Comparison of ENCODE assay signal across 8 mouse cellular contexts in genomic region chrX:73637415-73637814, GRCm38 (mm10). TPM values are rescaled to one million over a fixed set of nuclear protein-coding genes. Genes with fewer than 3 reads are reported as not detected.
A peak's percentile ranks its signal among the peaks of the same experiment; 100 is the strongest.
DNase-seq lines count a peak whose midpoint lies in the region; ATAC-seq and TF ChIP-seq lines count a peak whose summit lies in the region.

No protein-coding gene starts in this region.

- no peak for DNase-seq in kidney, adult 2 months
- DNase-seq in embryonic facial prominence, embryonic 10.5 days (ENCODE audit: low spot score) = peak; percentile 47
- peak; percentile 2 for DNase-seq in midbrain, embryonic 14.5 days
- DNase-seq in spleen, postnatal 14 days (ENCODE audit: low spot score in 2 of 2) = no peak
- no peak for DNase-seq in spleen, postnatal 36 days (ENCODE audit: low spot score in 2 of 2)
- no peak for DNase-seq in thymus, postnatal 25 days

- peak overlapping the region; percentile 76 for H3K4me2 ChIP-seq in kidney, embryonic 15.5 days
- H3K4me2 ChIP-seq in hindbrain, embryonic 15.5 days = peak overlapping the region; percentile 74
- peak overlapping the region; percentile 58 for H3K4me2 ChIP-seq in midbrain, embryonic 14.5 days (ENCODE audit: low read length)

- TF ChIP-seq POLR2A in kidney, adult 2 months (IDR thresholded peaks at IDR 0.05; ENCODE audit: low read depth, low read length) = no peak

- H3K36me3 ChIP-seq in kidney, embryonic 15.5 days = no peaks in the 10 kb centered on the region
- H3K36me3 ChIP-seq in kidney, adult 2 months (ENCODE audit: control insufficient read depth, insufficient read depth, low read length) = no peaks in the 10 kb centered on the region
- peaks cover 14% of the 10 kb centered on the region for H3K36me3 ChIP-seq in embryonic facial prominence, embryonic 10.5 days (replicated peaks)
- H3K36me3 ChIP-seq in hindbrain, embryonic 15.5 days = no peaks in the 10 kb centered on the region
- H3K36me3 ChIP-seq in midbrain, embryonic 14.5 days (ENCODE audit: control insufficient read depth, insufficient read depth, low read length) = no peaks in the 10 kb centered on the region

- H3K27me3 ChIP-seq in kidney, embryonic 15.5 days = peaks cover 79% of the 10 kb centered on the region
- no peaks in the 10 kb centered on the region for H3K27me3 ChIP-seq in kidney, adult 2 months (replicated peaks; ENCODE audit: control insufficient read depth, insufficient read depth, low read length)
- peaks cover 100% of the 10 kb centered on the region for H3K27me3 ChIP-seq in embryonic facial prominence, embryonic 10.5 days (replicated peaks; ENCODE audit: low read depth, poor library complexity, severe bottlenecking)
- peaks cover 51% of the 10 kb centered on the region for H3K27me3 ChIP-seq in hindbrain, embryonic 15.5 days
- H3K27me3 ChIP-seq in midbrain, embryonic 14.5 days (ENCODE audit: control insufficient read depth, insufficient read depth, low read length) = peaks cover 18% of the 10 kb centered on the region

- 24% methylated on average over 18 of the region's 19 CpGs for WGBS in kidney, embryonic 15.5 days
- 4% methylated on average over 17 of the region's 19 CpGs for WGBS in kidney, adult 2 months
- 10% methylated on average over 19 of the region's 19 CpGs for WGBS in embryonic facial prominence, embryonic 10.5 days
- 19% methylated on average over 18 of the region's 19 CpGs for WGBS in hindbrain, embryonic 15.5 days
- 21% methylated on average over 19 of the region's 19 CpGs for WGBS in midbrain, embryonic 14.5 days

- H3K9ac ChIP-seq in kidney, embryonic 15.5 days = no peak overlapping the region
- H3K9ac ChIP-seq in hindbrain, embryonic 15.5 days = no peak overlapping the region
- no peak overlapping the region; the same call in 1 of the 2 replicates for H3K9ac ChIP-seq in midbrain, embryonic 14.5 days (replicated peaks; ENCODE audit: low read length)

- TF ChIP-seq CTCF in kidney, adult 2 months (conservative IDR thresholded peaks at IDR 0.05; ENCODE audit: insufficient read depth, insufficient read length, low read depth, low read length) = no peak

- ATAC-seq in kidney, embryonic 15.5 days (replicated peaks; ENCODE audit: low FRiP score) = 0 out of 2 replicates have a peak, but pooled peaks have one; percentile 21
- no peak for ATAC-seq in hindbrain, embryonic 15.5 days (ENCODE audit: low FRiP score, low read depth)
- ATAC-seq in midbrain, embryonic 14.5 days (ENCODE audit: low FRiP score, low TSS enrichment) = no peak

- peaks cover 22% of the 10 kb centered on the region for H3K4me1 ChIP-seq in kidney, embryonic 15.5 days
- H3K4me1 ChIP-seq in kidney, adult 2 months (ENCODE audit: control insufficient read depth, insufficient read depth, low read length) = no peaks in the 10 kb centered on the region
- peaks cover 32% of the 10 kb centered on the region for H3K4me1 ChIP-seq in embryonic facial prominence, embryonic 10.5 days
- H3K4me1 ChIP-seq in hindbrain, embryonic 15.5 days (replicated peaks) = peaks cover 16% of the 10 kb centered on the region
- H3K4me1 ChIP-seq in midbrain, embryonic 14.5 days (ENCODE audit: control insufficient read depth, insufficient read depth, low read length) = no peaks in the 10 kb centered on the region

- H3K9me3 ChIP-seq in kidney, embryonic 15.5 days (replicated peaks) = no peaks in the 10 kb centered on the region
- no peaks in the 10 kb centered on the region for H3K9me3 ChIP-seq in embryonic facial prominence, embryonic 10.5 days
- H3K9me3 ChIP-seq in hindbrain, embryonic 15.5 days = no peaks in the 10 kb centered on the region
- H3K9me3 ChIP-seq in midbrain, embryonic 14.5 days (ENCODE audit: control insufficient read depth, low read length) = no peaks in the 10 kb centered on the region

- H3K4me3 ChIP-seq in kidney, embryonic 15.5 days (replicated peaks) = peak overlapping the region; percentile 39
- H3K4me3 ChIP-seq in kidney, adult 2 months (ENCODE audit: insufficient read depth, low read depth, low read length) = no peak overlapping the region
- peak overlapping the region; percentile 52 for H3K4me3 ChIP-seq in embryonic facial prominence, embryonic 10.5 days
- peak overlapping the region; percentile 37 for H3K4me3 ChIP-seq in hindbrain, embryonic 15.5 days
- H3K4me3 ChIP-seq in midbrain, embryonic 14.5 days (replicated peaks; ENCODE audit: low read depth, low read length) = peak overlapping the region; percentile 32

- no peak overlapping the region for H3K27ac ChIP-seq in kidney, embryonic 15.5 days
- no peak overlapping the region for H3K27ac ChIP-seq in kidney, adult 2 months (ENCODE audit: insufficient read depth, low read depth, low read length)
- peak overlapping the region; percentile 61 for H3K27ac ChIP-seq in embryonic facial prominence, embryonic 10.5 days (replicated peaks)
- H3K27ac ChIP-seq in hindbrain, embryonic 15.5 days (replicated peaks) = no peak overlapping the region
- H3K27ac ChIP-seq in midbrain, embryonic 14.5 days (replicated peaks; ENCODE audit: low read depth, low read length) = no peak overlapping the region

RNA-seq across cellular contexts. Expression of gene Dusp9, which starts 1.8 kb away (rescaled TPM):
- 27.9 and 29.3 TPM in 2 replicates for polyA plus RNA-seq in kidney, embryonic 15.5 days (2015; fragmentation: Nextera tagmentation; extraction: Ambion mirVana)
- 8.4 and 9.2 TPM in 2 replicates for polyA plus RNA-seq in kidney, adult 2 months (2012; rRNA removed)
- polyA plus RNA-seq in embryonic facial prominence, embryonic 10.5 days (2016; fragmentation: Nextera tagmentation; extraction: Ambion mirVana) = 109 and 139 TPM in 2 replicates
- polyA plus RNA-seq in hindbrain, embryonic 15.5 days (2015; fragmentation: Nextera tagmentation; extraction: Ambion mirVana) = 0.82 and 1.0 TPM in 2 replicates
- polyA plus RNA-seq in midbrain, embryonic 14.5 days (2014; fragmentation: Nextera tagmentation; extraction: Ambion mirVana) = 0.22 and 0.31 TPM in 2 replicates

RNA-seq across cellular contexts. Expression of gene Pnck, which starts 22.5 kb away (rescaled TPM):
- polyA plus RNA-seq in kidney, embryonic 15.5 days (2015; fragmentation: Nextera tagmentation; extraction: Ambion mirVana) = 14.5 and 17.3 TPM in 2 replicates
- polyA plus RNA-seq in kidney, adult 2 months (2012; rRNA removed) = 1.3 and 2.3 TPM in 2 replicates
- polyA plus RNA-seq in embryonic facial prominence, embryonic 10.5 days (2016; fragmentation: Nextera tagmentation; extraction: Ambion mirVana) = 6.6 and 7.4 TPM in 2 replicates
- 162 and 175 TPM in 2 replicates for polyA plus RNA-seq in hindbrain, embryonic 15.5 days (2015; fragmentation: Nextera tagmentation; extraction: Ambion mirVana)
- polyA plus RNA-seq in midbrain, embryonic 14.5 days (2014; fragmentation: Nextera tagmentation; extraction: Ambion mirVana) = 138 and 176 TPM in 2 replicates

RNA-seq across cellular contexts. Expression of gene Slc6a8, which starts 35.5 kb away (rescaled TPM):
- polyA plus RNA-seq in kidney, embryonic 15.5 days (2015; fragmentation: Nextera tagmentation; extraction: Ambion mirVana) = 7.1 and 7.9 TPM in 2 replicates
- polyA plus RNA-seq in kidney, adult 2 months (2012; rRNA removed) = 228 and 237 TPM in 2 replicates
- 4.7 and 5.6 TPM in 2 replicates for polyA plus RNA-seq in embryonic facial prominence, embryonic 10.5 days (2016; fragmentation: Nextera tagmentation; extraction: Ambion mirVana)
- polyA plus RNA-seq in hindbrain, embryonic 15.5 days (2015; fragmentation: Nextera tagmentation; extraction: Ambion mirVana) = 6.7 and 7.0 TPM in 2 replicates
- polyA plus RNA-seq in midbrain, embryonic 14.5 days (2014; fragmentation: Nextera tagmentation; extraction: Ambion mirVana) = 8.9 and 9.5 TPM in 2 replicates

Comparison
In these comparisons a context has a peak if more than half of its experiments do, and no peak if none do; other contexts are left out.
1. RNA of gene Slc6a8, which starts 35.5 kb away (polyA plus RNA-seq): 228 to 237 TPM in kidney, adult 2 months; 8.9 to 9.5 TPM in midbrain, embryonic 14.5 days, 7.1 to 7.9 TPM in kidney, embryonic 15.5 days, 6.7 to 7.0 TPM in hindbrain, embryonic 15.5 days and 4.7 to 5.6 TPM in embryonic facial prominence, embryonic 10.5 days; every median in the first group is over 10 times any median in the second.
2. DNase-seq: peak in embryonic facial prominence, embryonic 10.5 days (single experiment) and midbrain, embryonic 14.5 days (single experiment); none in kidney, adult 2 months (single experiment), spleen, postnatal 14 days (0 of 2), spleen, postnatal 36 days (0 of 2) and thymus, postnatal 25 days (single experiment).
3. Peak in every context shown above with its lines, with median percentiles within 50 percentile points of each other: H3K4me2 ChIP-seq.